Mouse (Mus musculus): ENCODE measurements around the gene Ebf1. TPM values are rescaled to one million over a fixed set of nuclear protein-coding genes. Genes with fewer than 3 reads are reported as not detected.
A peak's percentile ranks its signal among the peaks of the same experiment; 100 is the strongest.

Ebf1 gene
- total RNA-seq, 2 experiments from 2014 or later, result 3.7 to 5.2 TPM

GRCm38 (mm10) chr11:44774411-44774810 lies 157.3 kb downstream of the Ebf1 start:
- no peak for DNase-seq (ENCODE audit: low spot score in 2 of 2)

- DNase-seq (ENCODE audit: low spot score in 2 of 2), result no peak
These were observed 158.4 kb downstream of the Ebf1 start for GRCm38 (mm10) chr11:44775549-44775948.

- no peak for DNase-seq (ENCODE audit: low spot score in 2 of 2)
These were observed 159.4 kb downstream of the Ebf1 start for GRCm38 (mm10) chr11:44776556-44776955.

GRCm38 (mm10) chr11:44777331-44778310 lies 160.5 kb downstream of the Ebf1 start:
- no peak for DNase-seq (ENCODE audit: low spot score in 2 of 2)

- no peak for DNase-seq (ENCODE audit: low spot score in 2 of 2)
These were observed 161.9 kb downstream of the Ebf1 start for GRCm38 (mm10) chr11:44779030-44779429.

- no peak for DNase-seq (ENCODE audit: low spot score in 2 of 2)
These were observed 167.3 kb downstream of the Ebf1 start for GRCm38 (mm10) chr11:44784255-44785029.

- no peak for DNase-seq (ENCODE audit: low spot score in 2 of 2)
These were observed 167.9 kb downstream of the Ebf1 start for GRCm38 (mm10) chr11:44785063-44785462.

- DNase-seq (ENCODE audit: low spot score in 2 of 2), result no peak
These were observed 168.4 kb downstream of the Ebf1 start for GRCm38 (mm10) chr11:44785479-44785878.

GRCm38 (mm10) chr11:44788003-44788402 lies 170.9 kb downstream of the Ebf1 start:
- no peak for DNase-seq (ENCODE audit: low spot score in 2 of 2)

GRCm38 (mm10) chr11:44792816-44793215 lies 175.7 kb downstream of the Ebf1 start:
- DNase-seq (ENCODE audit: low spot score in 2 of 2), result no peak

- DNase-seq (ENCODE audit: low spot score in 2 of 2), result no peak
These were observed 177.8 kb downstream of the Ebf1 start for GRCm38 (mm10) chr11:44794883-44795282.

- no peak for DNase-seq (ENCODE audit: low spot score in 2 of 2)
These were observed 178.7 kb downstream of the Ebf1 start for GRCm38 (mm10) chr11:44795767-44796166.

GRCm38 (mm10) chr11:44798270-44798669 lies 181.2 kb downstream of the Ebf1 start:
- DNase-seq (ENCODE audit: low spot score in 2 of 2), result no peak

GRCm38 (mm10) chr11:44804046-44804445 lies 186.9 kb downstream of the Ebf1 start:
- no peak for DNase-seq (ENCODE audit: low spot score in 2 of 2)

- peak; percentile 28 to 35 for DNase-seq (ENCODE audit: low spot score in 2 of 2)
These were observed 189.5 kb downstream of the Ebf1 start for GRCm38 (mm10) chr11:44806589-44806988.

- no peak for DNase-seq (ENCODE audit: low spot score in 2 of 2)
These were observed 191.9 kb downstream of the Ebf1 start for GRCm38 (mm10) chr11:44808855-44809546.

- no peak for DNase-seq (ENCODE audit: low spot score in 2 of 2)
These were observed 193.9 kb downstream of the Ebf1 start for GRCm38 (mm10) chr11:44811007-44811406.

GRCm38 (mm10) chr11:44812193-44812746 lies 195.2 kb downstream of the Ebf1 start:
- DNase-seq (ENCODE audit: low spot score in 2 of 2), result no peak

- DNase-seq (ENCODE audit: low spot score in 2 of 2), result no peak
These were observed 196.4 kb downstream of the Ebf1 start for GRCm38 (mm10) chr11:44813534-44813933.

- DNase-seq (ENCODE audit: low spot score in 2 of 2), result no peak
These were observed 197.7 kb downstream of the Ebf1 start for GRCm38 (mm10) chr11:44814847-44815246.

GRCm38 (mm10) chr11:44815991-44816390 lies 198.9 kb downstream of the Ebf1 start:
- no peak for DNase-seq (ENCODE audit: low spot score in 2 of 2)

Data from layer of hippocampus, postnatal 10 days (tissue).